Mouse (Mus musculus) heart, adult 8-10 months (tissue): Measurements from ENCODE around the gene Pcp4. TPM values are rescaled to one million over a fixed set of nuclear protein-coding genes. Genes with fewer than 3 reads are reported as not detected.

Experiments used
- DNase-seq: peaks from one replicate; pipeline ENCODE4 v3.0.0; 2022; ENCODE audit warnings: low spot score
- total RNA-seq, 4 experiments: library from RNA; stranded (reverse); gene quantifications; 2 replicates each; pipeline ENCODE4 v1.2.4; 2022

Gene Pcp4
- 1 to 10 TPM in 3 of 4 experiments, under 1 TPM in 1; 0.97 to 1.9 (median 1.5) TPM for total RNA-seq

- DNase-seq: peak; percentile 46
Observed at GRCm38 (mm10) chr16:96467445-96467844, at the start of gene Pcp4. Gene Pcp4, plus strand, starts transcription at chr16:96467606.

- DNase-seq: no peak
Observed at GRCm38 (mm10) chr16:96425044-96425443, 42.4 kb upstream of the Pcp4 start.

GRCm38 (mm10) chr16:96426671-96427070 lies 40.7 kb upstream of the Pcp4 start:
- DNase-seq: no peak

GRCm38 (mm10) chr16:96429046-96429445 lies 38.4 kb upstream of the Pcp4 start:
- no peak for DNase-seq

GRCm38 (mm10) chr16:96433266-96433665 lies 34.1 kb upstream of the Pcp4 start:
- no peak for DNase-seq

GRCm38 (mm10) chr16:96434024-96434785 lies 33.2 kb upstream of the Pcp4 start:
- DNase-seq: no peak

GRCm38 (mm10) chr16:96438946-96439345 lies 28.5 kb upstream of the Pcp4 start:
- no peak for DNase-seq

- DNase-seq: no peak
Observed at GRCm38 (mm10) chr16:96439682-96440081, 27.7 kb upstream of the Pcp4 start.

- no peak for DNase-seq
Observed at GRCm38 (mm10) chr16:96440871-96441270, 26.5 kb upstream of the Pcp4 start.

GRCm38 (mm10) chr16:96441826-96442225 lies 25.6 kb upstream of the Pcp4 start:
- DNase-seq: no peak

GRCm38 (mm10) chr16:96443468-96443867 lies 23.9 kb upstream of the Pcp4 start, which contains the start of gene Itgb2l:
Gene Itgb2l, minus strand, starts transcription at chr16:96443619.
- DNase-seq: no peak

GRCm38 (mm10) chr16:96450871-96451270 lies 16.5 kb upstream of the Pcp4 start:
- DNase-seq: peak; percentile 3

- DNase-seq: no peak
Observed at GRCm38 (mm10) chr16:96454086-96454485, 13.3 kb upstream of the Pcp4 start.

- DNase-seq: no peak
Observed at GRCm38 (mm10) chr16:96457612-96458011, 9.8 kb upstream of the Pcp4 start.

- DNase-seq: no peak
Observed at GRCm38 (mm10) chr16:96459356-96459755, 8.1 kb upstream of the Pcp4 start.

- no peak for DNase-seq
Observed at GRCm38 (mm10) chr16:96460788-96461187, 6.6 kb upstream of the Pcp4 start.

GRCm38 (mm10) chr16:96468011-96468410 lies 605 bp downstream of the Pcp4 start:
- DNase-seq: no peak

GRCm38 (mm10) chr16:96468698-96469097 lies 1.3 kb downstream of the Pcp4 start:
- peak; percentile 1 for DNase-seq

GRCm38 (mm10) chr16:96469640-96470039 lies 2.2 kb downstream of the Pcp4 start:
- no peak for DNase-seq

- DNase-seq: no peak
Observed at GRCm38 (mm10) chr16:96472361-96472760, 5.0 kb downstream of the Pcp4 start.

GRCm38 (mm10) chr16:96472816-96473215 lies 5.4 kb downstream of the Pcp4 start:
- DNase-seq: no peak

GRCm38 (mm10) chr16:96474185-96474584 lies 6.8 kb downstream of the Pcp4 start:
- DNase-seq: no peak

- no peak for DNase-seq
Observed at GRCm38 (mm10) chr16:96481791-96482190, 14.4 kb downstream of the Pcp4 start.
